Mouse (Mus musculus): ENCODE results near the gene Slc43a2.
A peak's percentile ranks its signal among the peaks of the same experiment; 100 is the strongest.

The Slc43a2 gene

DNA sequence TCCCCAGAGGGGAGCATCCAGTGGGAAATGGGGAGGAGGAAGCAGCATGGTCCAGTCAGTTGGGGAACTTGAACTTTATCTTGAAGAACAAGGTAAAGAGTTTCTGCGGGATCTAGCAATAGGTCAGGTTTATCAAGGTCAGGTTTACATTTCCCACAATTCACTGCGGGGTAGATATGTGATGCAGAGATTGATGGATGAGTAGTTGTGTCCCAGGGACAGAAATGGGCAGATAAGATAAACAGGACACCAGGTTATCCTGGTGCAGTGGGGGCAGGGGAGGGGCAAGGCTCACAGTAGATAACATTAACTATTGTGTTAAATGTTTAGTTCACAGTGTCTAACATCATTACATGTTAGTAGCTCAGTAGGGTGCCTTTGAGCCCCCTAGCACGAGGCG, 1.7 kb upstream of the Slc43a2 start:
- no peak for DNase-seq (ENCODE audit: low spot score)

DNA sequence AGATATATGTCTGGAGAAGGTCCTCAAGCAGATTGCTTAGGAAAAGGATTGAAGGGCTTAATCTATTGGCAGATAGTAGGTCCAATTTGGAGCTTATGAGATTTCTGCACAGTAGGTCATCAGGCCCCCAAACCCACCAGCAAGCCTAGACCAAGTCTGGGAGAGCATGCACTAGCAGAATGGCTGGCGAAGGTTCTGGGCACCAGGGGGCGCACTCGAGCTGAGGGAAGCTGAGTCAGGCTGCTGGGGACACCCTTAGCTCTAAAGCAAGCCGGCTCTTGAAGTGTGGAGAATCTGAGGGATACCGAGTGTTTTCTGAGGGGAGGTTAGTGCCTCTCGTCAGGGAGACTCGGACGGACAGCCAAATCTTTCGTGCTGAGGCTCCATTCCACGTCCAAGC, 1.2 kb upstream of the Slc43a2 start:
- peak; percentile 92 for DNase-seq (ENCODE audit: low spot score)

DNA sequence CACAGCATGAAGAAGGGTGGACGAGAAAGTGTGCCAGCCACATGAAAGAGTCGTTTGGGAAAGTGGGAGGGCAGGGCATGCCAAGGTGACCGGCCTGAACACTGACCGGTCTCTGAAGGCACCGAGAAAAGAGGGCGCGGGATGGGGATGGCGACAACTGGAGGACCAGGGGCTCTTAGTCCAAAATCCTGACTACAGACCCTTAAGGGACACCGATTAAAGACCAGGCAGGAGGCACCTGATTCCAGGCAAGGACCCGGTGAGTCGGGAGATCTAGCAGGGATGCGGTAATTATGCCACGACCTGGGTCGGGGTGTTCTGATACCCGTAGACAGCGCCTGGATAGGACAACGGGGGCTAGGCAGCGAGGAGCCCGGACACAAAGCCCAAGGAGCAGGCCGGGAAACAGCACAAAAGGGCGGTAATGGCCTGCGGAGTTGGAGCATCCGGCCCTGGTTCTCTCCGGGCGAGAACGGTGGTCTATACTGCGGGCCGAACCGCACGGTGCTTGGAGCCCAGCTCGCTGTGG, 585 bp upstream of the Slc43a2 start:
- no peak for DNase-seq (ENCODE audit: low spot score)

DNA sequence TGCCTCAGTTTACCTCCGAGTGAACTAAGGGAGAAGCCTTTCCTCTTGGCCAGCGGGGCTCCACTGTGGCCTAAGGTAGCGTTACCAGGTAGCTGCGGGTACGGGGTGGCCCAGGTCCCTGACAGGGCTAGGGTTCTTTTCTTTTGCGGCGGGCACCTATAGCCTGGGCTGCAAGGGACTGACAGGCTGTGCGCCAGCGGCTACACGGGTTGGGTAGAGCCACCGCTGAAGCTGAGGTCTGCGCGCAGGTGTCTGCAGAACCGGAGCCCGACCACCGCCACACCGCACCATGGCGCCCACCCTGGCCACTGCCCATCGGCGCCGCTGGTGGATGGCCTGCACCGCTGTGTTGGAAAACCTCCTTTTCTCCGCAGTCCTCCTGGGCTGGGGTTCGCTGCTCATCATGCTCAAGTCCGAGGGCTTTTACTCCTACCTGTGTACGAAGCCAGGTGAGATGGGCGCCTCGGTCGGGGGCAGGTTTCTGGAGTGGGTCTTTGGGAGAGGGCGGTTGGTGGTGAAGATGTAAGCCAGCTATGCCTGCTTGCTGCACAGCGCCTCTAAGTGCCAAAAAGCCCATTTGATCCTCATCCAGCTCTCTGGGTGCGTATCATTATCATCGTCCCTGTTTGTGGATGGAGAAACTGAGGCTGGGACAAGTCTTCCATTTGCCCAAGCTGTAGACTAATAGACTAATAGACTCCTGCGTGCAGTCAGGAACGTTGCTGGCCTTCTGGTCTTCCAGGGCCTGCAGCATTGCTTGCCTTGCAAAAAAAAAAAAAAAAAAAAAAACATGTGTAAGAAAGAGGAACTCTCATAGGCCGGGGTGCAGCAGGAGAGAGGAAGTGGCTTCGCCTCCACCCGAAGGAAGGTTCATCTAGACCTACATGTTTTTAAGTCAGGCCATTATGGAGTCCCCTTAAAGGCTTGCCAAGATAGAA, 1.1 kb downstream of the Slc43a2 start:
- peak; percentile 61 for DNase-seq (ENCODE audit: low spot score)

GRCm38 (mm10) chr11:75533314-75534015, 2.0 kb downstream of the Slc43a2 start:
- no peak for DNase-seq (ENCODE audit: low spot score)

DNA sequence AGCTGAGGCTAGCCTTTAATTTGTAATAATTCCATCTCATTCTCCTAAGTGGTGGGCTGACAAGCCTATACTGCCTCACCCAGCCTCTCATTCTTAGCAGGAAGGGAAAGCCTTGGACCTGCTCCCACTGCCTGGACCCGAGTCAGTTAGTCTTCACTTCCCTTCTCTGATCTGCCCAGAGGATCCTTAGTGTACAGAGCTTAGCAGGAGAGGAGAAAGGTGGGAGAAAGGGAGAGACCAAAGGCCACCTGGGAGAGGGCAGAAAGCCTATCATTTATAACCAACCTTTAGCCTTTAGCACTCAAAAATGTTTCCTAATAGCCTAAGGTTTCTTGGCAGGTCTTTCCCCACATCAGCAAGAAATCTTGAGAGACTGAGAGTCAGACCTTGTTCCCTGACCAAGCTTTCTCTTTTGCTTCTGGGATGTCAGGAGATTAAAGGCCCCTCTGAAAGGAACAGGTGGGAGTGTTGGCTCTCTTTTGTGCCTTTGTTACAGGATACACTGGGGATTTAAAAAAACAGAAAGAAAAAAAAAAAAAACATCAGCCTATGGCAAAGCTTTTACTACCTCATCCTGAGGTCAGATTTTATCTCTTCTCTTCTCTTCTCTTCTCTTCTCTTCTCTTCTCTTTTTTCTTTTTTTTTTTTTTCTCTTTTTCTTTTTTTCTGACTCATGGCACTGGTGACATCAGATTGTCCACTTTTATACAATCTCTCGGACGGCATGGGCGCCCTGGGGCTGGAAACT, 3.0 kb downstream of the Slc43a2 start:
- DNase-seq (ENCODE audit: low spot score), result no peak

DNA sequence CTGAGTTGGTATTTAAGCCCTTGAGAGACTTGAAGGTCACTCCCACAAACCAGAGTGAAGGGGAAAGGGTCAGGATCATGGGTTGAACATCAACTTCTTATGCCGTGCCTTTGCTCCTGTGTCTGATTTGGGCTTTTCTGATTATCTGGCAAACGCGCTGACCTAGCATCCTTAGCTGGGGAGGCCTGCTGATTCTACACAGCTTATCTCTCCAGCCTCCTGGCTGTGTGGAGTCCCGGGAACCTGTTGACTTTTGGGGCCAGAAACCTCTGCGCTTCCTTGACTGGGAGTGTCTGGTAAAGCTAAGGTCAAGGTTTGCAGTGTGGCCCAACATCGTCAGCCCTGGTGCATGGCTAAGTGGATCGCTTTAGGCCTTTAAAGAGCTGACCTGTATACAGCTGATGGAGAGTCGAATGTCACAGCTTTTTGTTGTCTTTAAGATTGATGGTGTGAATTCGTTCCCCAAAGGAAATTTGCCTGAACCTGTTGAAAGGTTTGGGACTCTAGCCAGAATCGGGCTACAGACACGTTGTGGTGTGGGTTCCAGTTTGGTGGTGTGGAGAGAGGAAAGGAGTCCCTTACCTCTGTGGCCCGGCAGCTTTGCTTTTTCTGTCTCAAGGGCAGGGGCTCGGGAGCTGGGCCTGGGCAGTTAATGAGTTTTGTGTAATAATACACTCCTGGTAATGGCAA, 3.8 kb downstream of the Slc43a2 start:
- no peak for DNase-seq (ENCODE audit: low spot score)

DNA sequence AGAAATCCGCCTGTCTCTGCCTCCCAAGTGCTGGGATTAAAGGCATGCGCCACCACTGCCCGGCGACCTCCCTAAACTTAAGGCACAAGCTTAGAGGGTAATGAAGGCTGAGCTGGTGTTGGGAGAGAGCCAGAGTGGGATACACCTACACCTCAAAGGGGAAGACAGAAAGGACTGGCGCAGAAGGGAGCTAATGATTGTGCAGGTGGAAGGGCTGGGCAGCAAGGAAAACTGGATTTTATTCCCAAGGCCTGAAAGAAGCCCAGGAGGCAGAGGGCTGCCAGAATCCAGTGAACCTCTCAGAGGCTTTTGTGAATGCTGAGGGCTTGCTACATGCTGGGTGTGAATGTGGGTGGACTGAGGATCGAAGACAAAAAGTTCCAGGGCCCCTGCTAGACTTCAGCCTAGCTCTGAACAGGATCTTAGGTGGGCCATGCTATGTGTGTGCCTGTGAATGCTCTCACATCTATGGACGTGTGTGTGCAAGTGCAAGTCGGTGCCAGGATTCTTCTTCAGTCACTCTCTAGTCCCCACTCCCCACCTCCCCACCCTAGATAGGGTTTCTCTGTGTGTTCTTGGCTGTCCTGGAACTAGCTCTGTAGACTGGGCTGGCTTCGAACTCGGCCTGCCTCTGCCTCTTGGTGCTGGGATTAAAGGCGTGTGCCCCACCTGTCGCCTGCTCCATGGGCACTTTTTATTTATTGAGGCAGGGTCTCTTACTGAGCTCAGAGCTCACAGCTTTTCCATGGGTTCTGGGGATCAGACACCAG, 4.9 kb downstream of the Slc43a2 start:
- DNase-seq (ENCODE audit: low spot score), result no peak

GRCm38 (mm10) chr11:75537025-75537414, 5.5 kb downstream of the Slc43a2 start:
- DNase-seq (ENCODE audit: low spot score), result no peak

- no peak for DNase-seq (ENCODE audit: low spot score)
Observed at GRCm38 (mm10) chr11:75537491-75538183, 6.1 kb downstream of the Slc43a2 start.

GRCm38 (mm10) chr11:75538184-75538969, 6.9 kb downstream of the Slc43a2 start:
- no peak for DNase-seq (ENCODE audit: low spot score)

- DNase-seq (ENCODE audit: low spot score), result no peak
Observed at GRCm38 (mm10) chr11:75538970-75539299, 7.4 kb downstream of the Slc43a2 start.

GRCm38 (mm10) chr11:75540209-75540608, 8.7 kb downstream of the Slc43a2 start:
- no peak for DNase-seq (ENCODE audit: low spot score)

DNA sequence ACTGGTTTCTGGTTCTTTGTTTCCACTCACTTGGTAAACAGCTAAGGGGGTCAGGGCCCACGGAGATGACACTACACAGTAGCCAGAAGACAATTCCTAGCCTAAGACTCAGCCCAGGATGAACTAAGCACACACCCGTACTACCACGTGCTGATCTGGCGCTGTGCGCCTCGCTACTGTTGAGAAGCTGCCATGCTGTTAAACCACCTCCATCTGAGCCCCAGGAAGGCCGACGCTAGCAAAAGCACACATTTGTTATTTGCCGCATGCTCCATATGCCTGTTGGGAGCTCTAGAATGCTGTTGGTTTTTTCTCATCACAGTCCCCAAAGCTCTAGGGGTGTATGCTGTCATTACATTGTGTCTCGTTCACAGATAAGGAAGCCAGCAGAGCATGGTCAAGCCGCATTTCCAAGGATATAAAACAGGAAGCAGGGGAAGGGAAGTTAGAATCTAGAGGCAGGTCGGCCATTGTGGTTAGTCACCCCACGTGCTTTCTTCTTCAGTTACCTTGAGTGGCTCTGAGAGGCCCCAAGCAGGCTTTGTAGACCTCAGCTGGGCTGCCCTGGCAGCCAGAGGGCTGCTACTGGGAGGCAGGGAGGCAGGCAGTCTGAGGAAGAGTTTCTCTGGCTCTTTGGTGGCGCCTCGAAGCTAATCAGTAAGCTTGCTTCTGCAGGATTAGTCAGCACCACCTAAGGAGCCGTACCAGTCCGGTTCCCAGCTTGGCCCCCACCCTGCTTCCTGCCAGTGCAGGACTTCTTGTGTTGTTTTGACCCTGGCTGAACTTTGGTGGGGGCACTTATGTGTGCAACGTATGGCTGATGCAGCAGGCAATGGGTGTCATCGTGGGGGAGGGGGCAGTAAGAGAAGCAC, 9.5 kb downstream of the Slc43a2 start:
- no peak for DNase-seq (ENCODE audit: low spot score)

DNA sequence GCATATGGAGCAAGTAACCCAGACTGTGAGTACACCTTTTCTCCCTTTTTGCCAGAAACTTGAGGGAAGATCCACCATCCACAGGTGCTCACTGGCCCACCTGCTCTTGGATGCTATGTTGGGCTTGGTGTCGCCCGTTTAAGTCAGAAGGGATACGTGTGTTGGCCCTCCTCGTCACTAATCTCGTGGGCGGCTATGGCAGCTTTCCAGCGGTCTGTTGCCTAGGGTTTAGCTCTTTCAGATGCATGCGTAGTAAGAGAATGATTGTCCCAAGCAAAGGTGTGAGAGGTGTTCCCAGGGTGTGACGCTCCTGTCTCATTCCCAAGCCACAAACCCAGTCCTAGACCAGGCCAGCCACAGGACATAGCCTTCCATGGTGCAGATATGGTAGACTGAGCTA, 13.2 kb downstream of the Slc43a2 start:
- DNase-seq (ENCODE audit: low spot score), result no peak

- no peak for DNase-seq (ENCODE audit: low spot score)
Observed at GRCm38 (mm10) chr11:75546057-75546456, 14.6 kb downstream of the Slc43a2 start.

GRCm38 (mm10) chr11:75549658-75550111, 18.2 kb downstream of the Slc43a2 start:
- DNase-seq (ENCODE audit: low spot score), result no peak

GRCm38 (mm10) chr11:75550200-75550946, 18.9 kb downstream of the Slc43a2 start:
- DNase-seq (ENCODE audit: low spot score), result peak; percentile 54
